Mouse (Mus musculus): ENCODE results near the gene Cenpe.

DNA sequence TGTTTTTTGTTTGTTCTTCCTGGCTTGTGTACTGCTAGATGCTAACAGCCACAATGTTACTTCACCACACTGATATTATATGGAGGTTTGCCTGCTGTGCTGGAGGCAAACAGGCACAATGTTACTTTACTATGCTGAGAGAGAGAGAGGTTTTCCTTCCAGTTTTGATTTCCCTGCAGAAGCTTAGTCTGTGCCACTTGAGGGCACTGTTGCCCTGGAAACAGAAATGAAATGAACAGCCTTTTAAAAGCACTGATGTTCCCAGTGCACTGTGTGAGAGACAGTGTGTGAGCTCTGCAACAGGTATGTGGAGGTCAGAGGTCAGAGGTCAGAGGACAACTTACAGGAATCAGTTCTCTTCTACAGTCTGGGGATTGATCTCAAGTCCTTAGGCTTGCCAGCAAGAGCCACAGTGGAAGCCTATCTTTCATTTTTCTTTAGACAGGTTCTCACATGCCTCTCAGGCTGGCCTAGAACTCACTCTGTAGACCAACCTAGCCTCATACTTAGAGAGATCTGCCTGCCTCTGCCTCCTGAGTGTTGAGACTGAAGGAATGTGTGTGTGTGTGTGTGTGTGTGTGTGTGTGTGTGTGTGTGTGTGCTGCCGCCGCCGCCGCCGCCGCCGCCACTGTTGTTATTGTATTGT lies 78.0 kb downstream of the Cenpe start:
- TF ChIP-seq CTCF (IDR thresholded peaks at IDR 0.05; ENCODE audit: extremely low read depth, insufficient read depth, insufficient read length, insufficient replicate concordance) (peak; percentile 23; the same call in 1 of the 2 replicates), POLR2A (IDR thresholded peaks at IDR 0.05; ENCODE audit: low read depth, low read length) (no peak)
